Mouse (Mus musculus) lung, embryonic 14.5 days (tissue): ENCODE measurements around the gene E130114P18Rik. TPM values are rescaled to one million over a fixed set of nuclear protein-coding genes. Genes with fewer than 3 reads are reported as not detected.
A peak's percentile ranks its signal among the peaks of the same experiment; 100 is the strongest.

Experiments used
- ATAC-seq: fragments of 200-750 bp; cut with Nextera tagmentation; 2 replicates; pipeline ENCODE4 v1.8.0; 2017; ENCODE audit warnings: mild to moderate bottlenecking, moderate TSS enrichment, moderate library complexity; ENCODE audit not compliant: insufficient read depth
- DNase-seq: peaks from one replicate; pipeline ENCODE4 v3.0.0-alpha.2; 2015
- H3K27ac ChIP-seq: fragments of 300-500 bp; sonication (generic); 2 replicates; pipeline ENCODE4 v1.5.1; 2014; ENCODE audit warnings: low read depth, mild to moderate bottlenecking, moderate library complexity
- H3K27me3 ChIP-seq: fragments of 300-500 bp; sonication (generic); 2 replicates; pipeline ENCODE4 v1.6.1; 2014; ENCODE audit warnings: low read length, control low read depth; ENCODE audit not compliant: insufficient read depth
- H3K36me3 ChIP-seq: fragments of 300-500 bp; sonication (generic); 2 replicates; pipeline ENCODE4 v1.6.1; 2014; ENCODE audit warnings: control low read depth; ENCODE audit not compliant: insufficient read depth
- H3K4me1 ChIP-seq: fragments of 300-500 bp; sonication (generic); 2 replicates; pipeline ENCODE4 v1.6.1; 2014; ENCODE audit warnings: antibody characterized with exemption, control low read depth; ENCODE audit not compliant: insufficient read depth
- H3K4me2 ChIP-seq: fragments of 300-500 bp; sonication (generic); 2 replicates; pipeline ENCODE4 v1.6.1; 2014; ENCODE audit warnings: mild to moderate bottlenecking
- H3K4me3 ChIP-seq: fragments of 300-500 bp; sonication (generic); 2 replicates; pipeline ENCODE4 v1.5.1; 2014; ENCODE audit warnings: low read depth, low read length
- H3K9ac ChIP-seq: fragments of 300-500 bp; sonication (generic); 2 replicates; pipeline ENCODE4 v1.6.1; 2014
- H3K9me3 ChIP-seq: fragments of 300-500 bp; sonication (generic); 2 replicates; pipeline ENCODE4 v1.6.1; 2016; ENCODE audit warnings: low read depth, low read length, control low read depth
- CTCF ChIP-seq: IDR thresholded peaks from 2 replicates; pipeline ENCODE4 v1.5.1; 2016; ENCODE audit warnings: antibody characterized with exemption, low read depth
- WGBS: fragments of 180-500 bp; shearing (Covaris S2); extraction: QIAGEN DNeasy Blood & Tissue Kit; methylation state at CpG from one replicate; pipeline ENCODE4 v1.1.7; 2014; 5-methylcytosine and 5-hydroxymethylcytosine counted together
- polyA plus RNA-seq: library from polyadenylated mRNA; unstranded; fragments of >200 nt; fragmentation: Nextera tagmentation; extraction: Ambion mirVana; gene quantifications from 2 replicates; pipeline ENCODE4 v1.2.1, GENCODE M21; 2014

Gene E130114P18Rik
- polyA plus RNA-seq, 1 experiment from 2014 or later: 0.84 TPM

- 0 out of 2 replicates have a peak, but pooled peaks cover 4% of the 10 kb centered on the region for H3K9me3 ChIP-seq
- WGBS: 42% methylated on average over 7 of the region's 7 CpGs
- TF ChIP-seq CTCF: no peak
- no peak overlapping the region for H3K27ac ChIP-seq
- H3K4me1 ChIP-seq: peaks cover 5% of the 10 kb centered on the region; the same call in 1 of the 2 replicates
- no peak; the same call in 1 of the 2 replicates for ATAC-seq
- H3K36me3 ChIP-seq: peaks cover 13% of the 10 kb centered on the region; the same call in 1 of the 2 replicates
- no peak overlapping the region for H3K9ac ChIP-seq
- H3K4me3 ChIP-seq: no peak overlapping the region
- DNase-seq: peak; percentile 58
- no peaks in the 10 kb centered on the region for H3K27me3 ChIP-seq
- no peak overlapping the region for H3K4me2 ChIP-seq
Observed at GRCm38 (mm10) chr4:97805896-97806808, 28.3 kb upstream of the E130114P18Rik start.

GRCm38 (mm10) chr4:97805255-97805654 is 27.4 kb upstream of the E130114P18Rik start:
- Histone ChIP-seq H3K27me3 (no peaks in the 10 kb centered on the region), H3K4me1 (peaks cover 5% of the 10 kb centered on the region; the same call in 1 of the 2 replicates), H3K9me3 (0 out of 2 replicates have a peak, but pooled peaks cover 4% of the 10 kb centered on the region), H3K4me3 (no peak overlapping the region), H3K27ac (no peak overlapping the region), H3K4me2 (no peak overlapping the region), H3K9ac (no peak overlapping the region), H3K36me3 (peaks cover 15% of the 10 kb centered on the region; the same call in 1 of the 2 replicates)
- DNase-seq: peak; percentile 35
- WGBS: 26% methylated on average over 2 of the region's 2 CpGs
- no peak for TF ChIP-seq CTCF
- ATAC-seq: no peak

- no peak overlapping the region for H3K4me2 ChIP-seq
- no peak for DNase-seq
- 81% methylated on average over 5 of the region's 5 CpGs for WGBS
Observed at GRCm38 (mm10) chr4:97804638-97805037, 26.8 kb upstream of the E130114P18Rik start.

GRCm38 (mm10) chr4:97803791-97804190 is 25.9 kb upstream of the E130114P18Rik start:
- Histone ChIP-seq H3K27me3 (no peaks in the 10 kb centered on the region), H3K9me3 (0 out of 2 replicates have a peak, but pooled peaks cover 4% of the 10 kb centered on the region), H3K27ac (no peak overlapping the region), H3K9ac (no peak overlapping the region), H3K4me1 (no peaks in the 10 kb centered on the region), H3K36me3 (peaks cover 20% of the 10 kb centered on the region; the same call in 1 of the 2 replicates), H3K4me3 (no peak overlapping the region), H3K4me2 (no peak overlapping the region)
- WGBS: 79% methylated on average over 3 of the region's 3 CpGs
- DNase-seq: no peak
- no peak for ATAC-seq
- no peak for TF ChIP-seq CTCF

More at GRCm38 (mm10) chr4:97804638-97805037, 26.8 kb upstream of the E130114P18Rik start:
- Histone ChIP-seq H3K4me1 (peaks cover 4% of the 10 kb centered on the region; the same call in 1 of the 2 replicates), H3K4me3 (no peak overlapping the region), H3K9ac (no peak overlapping the region), H3K9me3 (0 out of 2 replicates have a peak, but pooled peaks cover 4% of the 10 kb centered on the region), H3K36me3 (peaks cover 20% of the 10 kb centered on the region; the same call in 1 of the 2 replicates), H3K27ac (no peak overlapping the region), H3K27me3 (no peaks in the 10 kb centered on the region)
- no peak for ATAC-seq
- TF ChIP-seq CTCF: no peak

- ATAC-seq (no peak; the same call in 1 of the 2 replicates), DNase-seq (no peak)
- H3K4me2 ChIP-seq: no peak overlapping the region
- no peak overlapping the region for H3K27ac ChIP-seq
- no peak for TF ChIP-seq CTCF
- no peaks in the 10 kb centered on the region for H3K27me3 ChIP-seq
- H3K9ac ChIP-seq: no peak overlapping the region
- no peaks in the 10 kb centered on the region for H3K4me1 ChIP-seq
- no peaks in the 10 kb centered on the region for H3K9me3 ChIP-seq
- no peak overlapping the region for H3K4me3 ChIP-seq
- 72% methylated on average over 10 of the region's 10 CpGs for WGBS
- peaks cover 19% of the 10 kb centered on the region for H3K36me3 ChIP-seq
Observed at GRCm38 (mm10) chr4:97796505-97796904, 18.6 kb upstream of the E130114P18Rik start.

- H3K9ac ChIP-seq: no peak overlapping the region
- DNase-seq (no peak), ATAC-seq (no peak)
- no peak overlapping the region for H3K27ac ChIP-seq
- H3K4me2 ChIP-seq: no peak overlapping the region
- WGBS: 71% methylated on average over 5 of the region's 5 CpGs
- no peaks in the 10 kb centered on the region for H3K4me1 ChIP-seq
- no peaks in the 10 kb centered on the region for H3K9me3 ChIP-seq
- H3K36me3 ChIP-seq: peaks cover 18% of the 10 kb centered on the region
- no peaks in the 10 kb centered on the region for H3K27me3 ChIP-seq
- no peak overlapping the region for H3K4me3 ChIP-seq
- no peak for TF ChIP-seq CTCF
Observed at GRCm38 (mm10) chr4:97795957-97796356, 18.1 kb upstream of the E130114P18Rik start.

GRCm38 (mm10) chr4:97794865-97795264 is 17.0 kb upstream of the E130114P18Rik start:
- Histone ChIP-seq H3K4me2 (no peak overlapping the region), H3K9me3 (no peaks in the 10 kb centered on the region), H3K36me3 (peaks cover 16% of the 10 kb centered on the region), H3K27ac (no peak overlapping the region), H3K4me3 (no peak overlapping the region), H3K9ac (no peak overlapping the region), H3K27me3 (no peaks in the 10 kb centered on the region), H3K4me1 (no peaks in the 10 kb centered on the region)
- no peak for TF ChIP-seq CTCF
- ATAC-seq (no peak; the same call in 1 of the 2 replicates), DNase-seq (no peak)
- WGBS: 82% methylated on average over 4 of the region's 4 CpGs
